Mouse (Mus musculus): ENCODE data around the gene Lum. TPM values are rescaled to one million over a fixed set of nuclear protein-coding genes. Genes with fewer than 3 reads are reported as not detected.
A peak's percentile ranks its signal among the peaks of the same experiment; 100 is the strongest.

The Lum gene
- polyA plus RNA-seq (2016; fragmentation: Nextera tagmentation; extraction: Ambion mirVana) = 49.1 and 52.8 TPM in 2 replicates

DNA sequence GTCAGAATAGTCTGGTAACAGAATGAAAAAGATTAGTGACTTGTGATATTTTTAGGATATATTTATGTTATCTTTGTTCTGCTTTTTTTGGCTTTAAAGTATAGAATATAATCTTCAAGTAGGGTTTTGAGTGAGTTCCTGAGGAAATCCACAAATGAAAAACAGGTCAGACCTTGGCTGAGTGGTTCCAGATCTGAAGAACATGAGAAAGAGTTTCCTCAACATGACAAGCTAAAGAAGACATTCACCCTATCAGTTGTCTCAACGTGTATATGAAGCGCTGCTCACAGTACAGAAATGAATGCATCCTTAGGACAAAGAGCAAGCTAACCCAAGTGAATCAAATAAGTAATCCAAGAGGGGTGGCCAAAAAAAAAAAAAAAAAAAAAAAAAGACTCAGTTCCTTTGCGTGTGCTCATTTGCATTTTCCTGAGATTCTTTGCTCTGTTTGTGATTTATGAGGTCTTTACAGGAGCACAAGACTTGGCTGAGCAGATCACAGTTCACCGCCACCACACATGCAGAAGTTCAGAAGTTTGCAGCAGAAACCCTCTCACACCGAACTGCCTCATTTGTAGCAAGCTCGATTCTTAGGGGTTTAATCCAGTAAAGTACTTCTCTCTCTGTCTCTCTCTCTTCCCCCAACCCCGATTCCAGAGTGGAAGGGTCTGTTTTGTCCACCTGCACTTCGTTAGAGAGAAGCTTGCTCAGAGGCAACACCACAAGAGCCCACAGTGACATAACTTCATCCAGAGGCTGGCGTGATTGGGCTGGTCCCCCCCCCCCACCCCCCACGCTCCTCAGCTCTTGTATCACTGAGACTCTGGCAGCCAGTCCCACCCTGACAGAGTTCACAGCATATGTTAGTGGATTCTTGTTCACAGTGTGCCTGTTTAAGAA, at the start of gene Lum:
TSS of gene Lum (plus strand) at position 172 of the 900 bp plus-strand sequence.
- no peak within 1 kb of the TSS for H3K4me3 ChIP-seq
- DNase-seq (ENCODE audit: extremely low spot score, low spot score) = peak; percentile 37
- 57% methylated on average over 10 of the region's 10 CpGs for WGBS
- H3K36me3 ChIP-seq (replicated peaks) = 0 out of 2 replicates have a peak, but pooled peaks cover 4% of the 10 kb centered on the region
- no peaks in the 10 kb centered on the region for H3K9me3 ChIP-seq
- peaks cover 10% of the 10 kb centered on the region for H3K4me1 ChIP-seq
- no peaks in the 10 kb centered on the region for H3K27me3 ChIP-seq (ENCODE audit: poor library complexity, severe bottlenecking)
- H3K27ac ChIP-seq = peak within 1 kb of the TSS; percentile 75

DNA sequence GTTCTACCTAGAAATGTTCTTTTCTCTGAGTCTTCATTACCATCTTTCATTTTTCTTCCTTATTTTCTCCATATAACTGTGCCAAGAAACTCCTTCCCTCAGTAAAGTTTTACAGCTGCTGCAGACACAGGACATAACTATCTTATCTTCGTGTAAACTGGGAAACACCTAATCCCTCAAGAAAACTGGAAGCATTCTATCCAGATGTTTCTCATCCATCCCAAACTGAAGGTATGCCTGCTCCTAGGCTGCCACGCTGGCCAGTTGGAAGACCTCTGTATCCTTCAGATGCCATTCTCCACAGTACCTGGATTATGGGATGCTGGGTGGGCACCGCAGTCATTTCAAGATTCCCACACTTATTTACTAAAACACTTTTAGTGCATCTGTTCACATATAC, 41.6 kb upstream of the Lum start:
- no peaks in the 10 kb centered on the region for H3K9me3 ChIP-seq
- H3K4me3 ChIP-seq = no peak overlapping the region
- WGBS = 91% methylated on average over 3 of the region's 3 CpGs
- H3K4me1 ChIP-seq = no peaks in the 10 kb centered on the region
- H3K36me3 ChIP-seq (replicated peaks) = no peaks in the 10 kb centered on the region
- H3K27ac ChIP-seq = no peak overlapping the region
- no peak for DNase-seq (ENCODE audit: extremely low spot score, low spot score)
- H3K27me3 ChIP-seq (ENCODE audit: poor library complexity, severe bottlenecking) = no peaks in the 10 kb centered on the region

DNA sequence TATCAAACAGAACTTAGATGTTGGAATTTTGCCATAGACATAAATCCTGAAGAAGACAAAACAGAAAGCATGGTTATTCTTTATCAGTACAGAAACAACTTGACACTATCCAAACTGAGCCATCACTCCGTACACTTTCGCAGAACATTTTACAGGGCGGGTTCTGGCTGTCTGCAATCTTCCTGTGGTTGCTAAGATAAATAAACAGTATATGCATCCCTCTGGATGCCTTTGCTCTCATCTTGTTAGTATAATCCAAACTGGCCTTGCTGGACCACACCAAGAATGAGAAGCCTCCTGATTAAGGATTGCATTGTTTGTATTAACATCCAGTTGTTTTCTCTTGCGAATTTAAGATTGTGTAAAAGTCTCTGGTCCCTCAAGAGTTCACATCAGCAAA, 29.2 kb upstream of the Lum start:
- Histone ChIP-seq H3K9me3 (no peaks in the 10 kb centered on the region), H3K4me1 (no peaks in the 10 kb centered on the region), H3K27ac (no peak overlapping the region), H3K36me3 (replicated peaks) (no peaks in the 10 kb centered on the region), H3K27me3 (ENCODE audit: poor library complexity, severe bottlenecking) (no peaks in the 10 kb centered on the region), H3K4me3 (no peak overlapping the region)
- 86% methylated on average over 4 of the region's 4 CpGs for WGBS
- DNase-seq (ENCODE audit: extremely low spot score, low spot score) = no peak

DNA sequence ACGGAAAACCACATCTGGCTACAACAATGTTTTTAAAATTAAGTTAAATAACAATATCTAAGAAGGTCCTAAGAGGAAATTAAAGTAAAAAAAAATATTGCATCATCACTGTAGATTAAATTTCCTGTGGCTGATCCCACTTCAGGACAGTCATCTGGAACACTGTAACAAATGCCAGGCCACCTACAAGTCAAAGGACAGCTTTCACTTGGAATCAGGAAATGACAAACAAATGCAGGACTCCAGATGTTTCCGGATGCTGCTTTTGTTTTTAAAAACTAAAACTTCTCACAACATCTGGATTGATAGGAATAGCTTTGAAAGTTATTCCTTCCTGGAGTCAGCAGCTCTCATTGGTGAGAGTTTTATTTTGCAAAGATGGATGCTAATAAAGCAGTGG, 28.0 kb upstream of the Lum start:
- no peaks in the 10 kb centered on the region for H3K36me3 ChIP-seq (replicated peaks)
- no peak for DNase-seq (ENCODE audit: extremely low spot score, low spot score)
- H3K27ac ChIP-seq = no peak overlapping the region
- H3K27me3 ChIP-seq (ENCODE audit: poor library complexity, severe bottlenecking) = no peaks in the 10 kb centered on the region
- WGBS = 57% methylated on average over 2 of the region's 2 CpGs
- H3K4me1 ChIP-seq = no peaks in the 10 kb centered on the region
- H3K9me3 ChIP-seq = no peaks in the 10 kb centered on the region
- no peak overlapping the region for H3K4me3 ChIP-seq

DNA sequence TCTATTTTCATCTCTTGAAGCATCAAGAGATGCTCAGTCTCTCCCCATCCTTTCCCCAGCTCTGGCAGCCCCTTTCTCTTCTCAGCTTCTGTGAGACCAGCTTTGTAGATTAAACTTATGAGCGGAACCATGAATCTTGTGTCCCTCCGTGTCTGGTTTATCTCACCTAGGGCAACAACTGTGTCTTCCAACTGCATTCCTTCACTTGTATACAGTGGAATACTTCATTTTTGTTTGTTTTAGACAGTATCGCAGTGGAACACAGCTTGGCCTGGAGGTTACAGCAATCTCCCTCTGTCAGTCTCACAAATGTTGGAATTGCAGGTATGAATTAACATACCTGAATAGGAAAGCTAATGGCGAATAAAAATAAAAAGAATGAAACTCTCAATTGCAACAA, 26.7 kb upstream of the Lum start:
- 94% methylated on average over 4 of the region's 4 CpGs for WGBS
- no peak overlapping the region for H3K27ac ChIP-seq
- DNase-seq (ENCODE audit: extremely low spot score, low spot score) = no peak
- no peaks in the 10 kb centered on the region for H3K36me3 ChIP-seq (replicated peaks)
- no peak overlapping the region for H3K4me3 ChIP-seq
- H3K4me1 ChIP-seq = no peaks in the 10 kb centered on the region
- no peaks in the 10 kb centered on the region for H3K9me3 ChIP-seq
- no peaks in the 10 kb centered on the region for H3K27me3 ChIP-seq (ENCODE audit: poor library complexity, severe bottlenecking)

DNA sequence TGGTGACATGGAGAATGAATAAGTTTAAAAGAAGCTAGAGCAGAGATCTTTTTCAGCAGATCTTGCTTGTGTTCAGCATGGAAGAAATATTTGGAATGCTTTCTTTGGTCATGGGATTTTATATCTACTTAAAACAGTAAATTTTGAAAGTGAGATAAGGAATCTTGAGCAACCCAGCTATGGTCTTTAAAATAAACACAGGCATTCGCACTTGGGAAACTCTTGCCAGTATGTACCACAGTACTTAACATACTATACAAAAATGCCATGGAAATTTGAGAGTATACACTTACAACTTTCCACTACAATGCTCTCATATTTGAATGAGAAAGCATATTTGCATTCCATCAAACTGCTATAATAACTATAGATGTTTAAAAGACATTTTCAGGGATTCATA, 17.2 kb upstream of the Lum start:
- Histone ChIP-seq H3K4me1 (no peaks in the 10 kb centered on the region), H3K27ac (no peak overlapping the region), H3K27me3 (ENCODE audit: poor library complexity, severe bottlenecking) (no peaks in the 10 kb centered on the region), H3K4me3 (no peak overlapping the region), H3K36me3 (replicated peaks) (no peaks in the 10 kb centered on the region), H3K9me3 (no peaks in the 10 kb centered on the region)
- 84% methylated on average over 1 of the region's 1 CpGs for WGBS
- no peak for DNase-seq (ENCODE audit: extremely low spot score, low spot score)

DNA sequence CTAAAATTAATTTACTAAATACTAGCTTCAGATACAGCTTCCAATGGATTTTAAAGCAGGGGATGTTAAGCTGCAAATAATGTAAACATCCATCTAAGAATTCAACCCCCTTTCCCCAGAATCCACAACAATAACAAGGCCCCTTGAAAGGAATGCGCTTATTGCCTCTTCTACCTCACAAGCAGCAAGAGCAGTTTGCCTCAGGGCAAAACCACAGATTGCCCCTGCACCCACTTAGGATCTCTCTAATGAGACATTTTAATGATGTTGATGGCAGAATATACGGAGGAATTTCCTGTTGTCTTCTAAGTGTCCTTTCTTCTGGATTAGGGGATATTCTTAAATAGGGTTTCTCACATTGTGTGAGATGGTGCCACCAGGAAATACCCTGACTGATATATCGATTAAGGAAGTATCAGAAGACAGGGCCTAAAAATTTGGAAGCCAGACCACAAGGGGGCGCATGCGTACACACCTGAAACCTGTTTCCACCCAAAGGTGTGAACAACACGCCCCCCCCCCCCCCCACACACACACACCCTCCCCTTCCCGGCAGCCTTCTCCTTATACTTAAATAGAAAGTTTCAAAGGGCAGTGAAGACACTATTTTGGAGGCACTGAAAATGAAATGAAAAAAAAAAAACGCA, 2.7 kb downstream of the Lum start:
- no peak overlapping the region for H3K27ac ChIP-seq
- WGBS = 53% methylated on average over 8 of the region's 8 CpGs

DNA sequence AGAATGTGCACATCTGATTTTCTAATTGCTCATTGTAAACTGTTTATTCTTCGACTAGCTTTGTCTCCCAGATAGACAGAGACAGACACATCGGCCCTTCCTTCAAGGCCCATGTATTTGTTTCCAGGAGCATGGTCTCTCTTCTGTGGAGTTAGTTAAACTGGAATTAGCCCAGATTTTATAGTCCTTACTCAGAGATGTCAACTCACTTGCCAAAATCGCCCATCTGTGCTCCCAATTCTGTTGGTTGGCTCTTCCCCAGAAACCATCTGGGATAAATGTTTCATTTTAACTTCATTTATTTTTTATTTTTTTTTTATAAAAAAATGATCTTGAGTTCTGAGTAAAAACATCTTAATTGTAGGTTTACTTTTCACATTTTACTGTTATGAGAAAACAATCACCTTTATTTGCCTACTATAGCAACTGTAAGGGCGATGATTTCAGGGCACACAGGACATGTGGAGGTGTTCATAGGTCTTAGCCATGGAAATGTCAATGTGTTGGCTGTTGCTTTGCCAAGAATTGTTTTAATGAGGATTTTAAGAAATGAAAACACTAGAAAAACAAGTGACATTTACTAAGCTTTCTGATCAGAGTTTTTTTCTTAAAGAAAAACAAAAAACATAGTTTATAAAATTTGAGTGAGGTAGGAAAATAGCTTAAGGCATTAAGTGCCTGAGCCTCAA, 17.8 kb downstream of the Lum start:
- DNase-seq (ENCODE audit: extremely low spot score, low spot score) = no peak
- no peak overlapping the region for H3K4me3 ChIP-seq
- H3K9me3 ChIP-seq = no peaks in the 10 kb centered on the region
- no peaks in the 10 kb centered on the region for H3K36me3 ChIP-seq (replicated peaks)
- H3K27me3 ChIP-seq (ENCODE audit: poor library complexity, severe bottlenecking) = no peaks in the 10 kb centered on the region
- H3K27ac ChIP-seq = no peak overlapping the region
- WGBS = 88% methylated on average over 4 of the region's 4 CpGs
- H3K4me1 ChIP-seq = no peaks in the 10 kb centered on the region

More for the DNA sequence above, 2.7 kb downstream of the Lum start:
- Histone ChIP-seq H3K9me3 (no peaks in the 10 kb centered on the region), H3K4me3 (no peak overlapping the region), H3K4me1 (peaks cover 10% of the 10 kb centered on the region), H3K27me3 (ENCODE audit: poor library complexity, severe bottlenecking) (no peaks in the 10 kb centered on the region), H3K36me3 (replicated peaks) (0 out of 2 replicates have a peak, but pooled peaks cover 4% of the 10 kb centered on the region)
- peak; percentile 18 for DNase-seq (ENCODE audit: extremely low spot score, low spot score)

DNA sequence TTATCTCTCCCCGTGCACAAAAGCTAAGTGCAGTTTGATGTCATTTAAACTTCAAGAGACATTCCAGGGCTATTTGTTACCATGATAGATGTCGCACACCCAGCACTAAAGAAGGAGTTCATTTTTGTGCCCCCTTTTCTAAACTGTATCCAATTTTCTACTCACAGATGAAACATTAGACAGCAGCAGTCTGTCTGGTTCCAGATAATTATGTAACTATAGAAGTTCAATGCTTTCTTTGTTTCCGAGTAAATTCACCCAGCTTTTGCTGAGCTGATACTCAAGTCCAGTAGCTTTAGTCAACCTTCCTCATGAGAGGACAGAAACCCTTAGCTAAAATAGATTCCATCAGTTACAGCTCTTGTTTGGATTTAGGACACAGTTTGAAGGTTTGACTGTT, 19.2 kb downstream of the Lum start:
- 78% methylated on average over 3 of the region's 3 CpGs for WGBS
- H3K4me3 ChIP-seq = no peak overlapping the region
- no peaks in the 10 kb centered on the region for H3K27me3 ChIP-seq (ENCODE audit: poor library complexity, severe bottlenecking)
- no peaks in the 10 kb centered on the region for H3K9me3 ChIP-seq
- H3K27ac ChIP-seq = no peak overlapping the region
- no peaks in the 10 kb centered on the region for H3K4me1 ChIP-seq
- no peaks in the 10 kb centered on the region for H3K36me3 ChIP-seq (replicated peaks)
- DNase-seq (ENCODE audit: extremely low spot score, low spot score) = no peak

DNA sequence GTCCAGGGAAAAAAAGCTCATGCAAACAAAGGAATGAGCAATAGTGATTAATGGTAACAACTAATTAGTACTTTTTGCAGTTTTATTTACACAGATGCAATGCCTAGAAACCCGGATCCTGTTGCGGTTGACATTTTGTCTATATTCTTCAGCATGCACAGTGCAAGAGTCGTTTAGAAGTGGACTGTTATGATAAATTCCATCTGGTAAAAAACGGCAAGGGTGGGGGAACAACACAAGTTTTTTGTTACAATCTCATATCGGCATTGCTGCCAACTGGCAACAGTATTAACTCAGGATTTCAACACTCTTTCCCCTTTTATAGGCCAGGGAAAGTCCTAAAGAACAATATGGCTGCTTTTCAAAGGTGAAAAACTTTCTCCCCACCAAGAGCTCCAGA, 22.2 kb downstream of the Lum start:
- no peaks in the 10 kb centered on the region for H3K9me3 ChIP-seq
- no peak overlapping the region for H3K4me3 ChIP-seq
- no peaks in the 10 kb centered on the region for H3K36me3 ChIP-seq (replicated peaks)
- no peaks in the 10 kb centered on the region for H3K27me3 ChIP-seq (ENCODE audit: poor library complexity, severe bottlenecking)
- no peak for DNase-seq (ENCODE audit: extremely low spot score, low spot score)
- H3K27ac ChIP-seq = no peak overlapping the region
- WGBS = 91% methylated on average over 5 of the region's 5 CpGs
- H3K4me1 ChIP-seq = no peaks in the 10 kb centered on the region

DNA sequence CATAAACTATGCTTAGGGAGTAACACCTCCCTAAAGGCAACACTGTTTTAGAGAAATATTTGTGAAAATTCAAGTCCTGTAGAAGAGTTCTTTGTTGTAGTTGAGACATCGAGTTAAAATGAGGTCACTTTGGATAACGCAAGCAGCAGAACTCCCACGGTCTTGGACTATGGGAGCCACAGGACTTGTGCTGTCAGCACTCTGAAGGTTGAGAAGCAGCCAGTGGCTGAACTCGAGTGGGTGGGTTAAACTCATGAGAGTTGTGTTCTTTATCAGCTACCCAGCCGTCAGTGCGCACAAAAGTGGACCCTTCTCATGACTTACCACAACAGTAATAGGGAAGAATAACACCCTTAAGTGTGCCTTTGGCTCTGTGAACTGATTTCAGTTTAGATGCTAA, 24.6 kb downstream of the Lum start:
- no peak overlapping the region for H3K4me3 ChIP-seq
- H3K27me3 ChIP-seq (ENCODE audit: poor library complexity, severe bottlenecking) = no peaks in the 10 kb centered on the region
- no peak for DNase-seq (ENCODE audit: extremely low spot score, low spot score)
- no peaks in the 10 kb centered on the region for H3K9me3 ChIP-seq
- H3K36me3 ChIP-seq (replicated peaks) = no peaks in the 10 kb centered on the region
- H3K27ac ChIP-seq = no peak overlapping the region
- WGBS = 90% methylated on average over 6 of the region's 6 CpGs
- H3K4me1 ChIP-seq = no peaks in the 10 kb centered on the region

DNA sequence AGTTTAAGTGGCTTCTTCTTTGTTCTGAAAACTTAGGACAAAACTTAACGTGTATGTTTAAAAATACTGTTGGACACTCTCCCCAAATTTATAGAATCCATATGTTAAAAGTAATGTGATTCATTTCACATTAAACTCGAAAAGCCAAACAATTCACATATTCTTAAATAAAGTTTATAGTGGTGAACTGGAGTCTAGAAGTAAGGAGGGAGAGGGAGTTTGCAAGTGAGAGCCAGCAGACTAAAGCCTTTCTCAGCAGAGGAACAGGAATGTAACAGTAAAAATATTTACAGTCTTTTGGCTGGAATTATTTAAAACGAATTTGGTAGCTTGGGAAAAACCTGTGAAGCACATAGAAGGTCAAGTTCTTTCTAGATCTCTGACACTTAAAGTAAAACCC, 26.1 kb downstream of the Lum start:
- DNase-seq (ENCODE audit: extremely low spot score, low spot score) = no peak
- no peaks in the 10 kb centered on the region for H3K4me1 ChIP-seq
- no peak overlapping the region for H3K4me3 ChIP-seq
- no peaks in the 10 kb centered on the region for H3K27me3 ChIP-seq (ENCODE audit: poor library complexity, severe bottlenecking)
- no peak overlapping the region for H3K27ac ChIP-seq
- WGBS = 76% methylated on average over 3 of the region's 3 CpGs
- H3K36me3 ChIP-seq (replicated peaks) = no peaks in the 10 kb centered on the region
- no peaks in the 10 kb centered on the region for H3K9me3 ChIP-seq

DNA sequence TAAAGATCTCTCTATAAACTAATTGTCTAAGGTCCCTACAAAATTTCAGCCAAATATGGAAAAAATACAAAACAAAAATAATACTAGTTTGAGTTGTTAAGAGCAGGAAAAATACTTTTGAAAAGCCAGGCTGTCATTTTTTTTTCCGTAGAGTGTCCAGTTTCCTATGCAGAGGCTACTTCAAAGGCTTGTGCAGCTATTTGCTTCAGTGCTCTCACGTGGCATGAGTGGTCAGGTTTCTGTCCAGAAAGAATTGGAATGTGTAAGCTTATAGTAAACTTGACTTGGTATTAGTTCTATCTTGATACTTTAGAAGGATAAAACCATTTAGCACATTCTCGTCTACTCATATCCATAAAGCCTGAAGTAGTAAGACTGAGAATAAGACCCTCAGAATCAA, 26.8 kb downstream of the Lum start:
- Histone ChIP-seq H3K9me3 (no peaks in the 10 kb centered on the region), H3K27ac (no peak overlapping the region), H3K4me1 (no peaks in the 10 kb centered on the region), H3K36me3 (replicated peaks) (no peaks in the 10 kb centered on the region), H3K27me3 (ENCODE audit: poor library complexity, severe bottlenecking) (no peaks in the 10 kb centered on the region), H3K4me3 (no peak overlapping the region)
- DNase-seq (ENCODE audit: extremely low spot score, low spot score) = no peak
- WGBS = 78% methylated on average over 3 of the region's 3 CpGs

Measured in forebrain, embryonic 10.5 days (tissue).